Mouse (Mus musculus) adrenal gland, adult 18-20 months (tissue): ENCODE measurements at regions not wholly inside any gene's neighbourhood (a gene's known extent, or its start where the extent isn't known, plus 50 kb on each side); places are given as distances from the start of the nearest gene placed in this dataset.
"Not testable (repeated sequence)": the region's sequence is repeated elsewhere in the genome, so short reads cannot be mapped to it uniquely, and the experiment has no call there.

Experiments used
- DNase-seq, 2 experiments: peaks; one replicate each; pipeline ENCODE4 v3.0.0; 2021 to 2022; ENCODE audit warnings: low spot score in 2 of 2

- DNase-seq: no peak
Measured at GRCm38 (mm10) chr3:81736838-81737237, 195.6 kb upstream of the Ctso start.

DNA sequence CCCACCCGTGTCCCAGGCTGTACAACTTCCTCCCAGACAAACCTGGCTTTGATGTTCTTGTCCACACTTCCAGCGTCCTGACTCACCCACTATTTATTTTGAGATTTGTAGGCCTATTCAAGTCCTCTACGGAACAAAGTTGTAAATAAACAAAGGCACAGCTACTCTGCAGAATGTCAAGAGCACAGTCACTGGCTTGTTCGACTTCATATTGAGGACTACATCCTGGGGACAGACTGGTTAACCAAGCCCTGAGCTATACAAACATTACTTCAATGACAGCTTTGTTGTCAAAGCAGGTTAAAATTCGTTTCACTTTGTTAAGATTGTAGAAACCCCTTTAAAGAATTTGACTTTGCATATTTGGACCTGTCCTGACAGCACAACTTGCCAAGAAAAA, 190.3 kb upstream of the Ctso start:
- no peak for DNase-seq

GRCm38 (mm10) chr3:81750164-81750563, 182.2 kb upstream of the Ctso start:
- no peak for DNase-seq

DNA sequence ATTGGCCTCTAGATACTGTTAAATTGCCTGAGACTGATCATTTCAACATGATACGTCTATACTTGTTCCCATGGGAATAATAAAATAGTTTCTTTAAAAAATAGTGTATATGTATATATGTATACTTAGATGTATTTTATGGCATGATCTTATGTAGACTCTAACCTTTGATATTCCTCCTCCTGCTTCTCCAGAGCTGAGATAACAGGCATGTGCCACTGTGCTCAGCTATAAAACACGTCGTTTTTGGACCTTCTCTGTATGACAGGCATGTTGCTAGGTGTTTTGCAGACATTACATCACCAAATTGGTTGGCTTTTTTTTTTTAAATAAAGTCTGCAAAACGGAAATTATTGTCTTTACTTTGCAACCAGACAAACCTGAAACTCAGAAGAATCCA, 179.4 kb upstream of the Ctso start:
- DNase-seq: no peak

GRCm38 (mm10) chr3:81760383-81760782, 172.0 kb upstream of the Ctso start:
- DNase-seq: no peak

DNA sequence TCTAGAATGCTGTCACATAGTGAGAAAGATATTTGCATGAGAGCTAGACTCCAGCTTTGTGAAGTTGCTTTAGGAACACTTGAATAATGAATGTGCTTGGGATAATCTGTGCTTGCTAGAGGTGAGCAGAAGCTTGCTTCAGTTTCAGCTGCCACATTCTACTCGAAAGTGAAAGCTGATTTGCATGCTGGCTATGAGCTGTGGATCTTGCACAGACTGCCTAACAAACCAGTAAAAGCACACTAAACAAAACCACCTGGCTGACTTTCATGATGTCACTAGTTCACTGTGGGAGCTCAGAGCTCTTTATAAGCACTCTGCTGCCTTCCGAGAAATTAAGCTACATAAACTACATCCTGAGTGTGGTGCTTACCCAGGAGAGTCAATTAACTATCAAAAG, 171.5 kb upstream of the Ctso start:
- no peak for DNase-seq

DNA sequence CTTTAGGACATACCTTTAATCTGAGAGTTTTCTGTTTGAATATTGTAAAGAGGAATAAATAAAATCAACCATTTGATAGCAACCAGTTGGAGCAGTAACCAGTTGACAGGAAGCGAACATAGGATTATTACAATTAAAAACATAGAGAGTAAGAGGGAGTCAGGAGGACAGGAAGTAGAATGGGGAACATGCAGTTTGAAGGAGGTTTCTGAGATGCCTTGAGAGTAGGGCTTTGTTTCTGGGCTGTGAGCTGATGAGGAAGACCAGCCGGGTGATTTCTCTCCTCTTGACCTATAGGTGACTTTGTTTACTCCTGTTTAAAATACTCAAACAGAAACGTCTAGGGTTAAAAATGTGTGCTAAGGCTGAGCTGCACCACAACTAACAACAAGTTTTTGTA, 160.6 kb upstream of the Ctso start:
- DNase-seq: no peak

- DNase-seq: no peak
Measured at GRCm38 (mm10) chr3:81773012-81773411, 159.4 kb upstream of the Ctso start.

DNA sequence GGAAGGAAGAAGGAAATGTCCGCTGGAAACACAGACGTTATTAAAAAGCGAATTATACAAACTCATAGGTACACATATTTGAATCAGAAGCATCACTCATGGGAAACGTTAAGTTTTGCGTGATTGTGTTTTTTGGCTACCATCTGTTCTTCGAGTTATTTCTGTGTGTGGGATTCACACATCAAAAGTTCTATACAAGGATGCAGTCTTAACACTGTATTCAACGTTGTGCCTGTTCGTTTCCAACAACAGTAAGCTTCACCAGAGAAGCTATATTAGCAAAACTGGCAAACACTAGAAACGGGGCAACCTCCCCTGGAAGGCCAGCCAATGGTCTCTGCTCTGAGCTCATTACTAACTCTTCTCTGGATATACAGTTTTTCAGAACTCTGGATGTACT, 150.3 kb upstream of the Ctso start:
- DNase-seq: no peak

DNA sequence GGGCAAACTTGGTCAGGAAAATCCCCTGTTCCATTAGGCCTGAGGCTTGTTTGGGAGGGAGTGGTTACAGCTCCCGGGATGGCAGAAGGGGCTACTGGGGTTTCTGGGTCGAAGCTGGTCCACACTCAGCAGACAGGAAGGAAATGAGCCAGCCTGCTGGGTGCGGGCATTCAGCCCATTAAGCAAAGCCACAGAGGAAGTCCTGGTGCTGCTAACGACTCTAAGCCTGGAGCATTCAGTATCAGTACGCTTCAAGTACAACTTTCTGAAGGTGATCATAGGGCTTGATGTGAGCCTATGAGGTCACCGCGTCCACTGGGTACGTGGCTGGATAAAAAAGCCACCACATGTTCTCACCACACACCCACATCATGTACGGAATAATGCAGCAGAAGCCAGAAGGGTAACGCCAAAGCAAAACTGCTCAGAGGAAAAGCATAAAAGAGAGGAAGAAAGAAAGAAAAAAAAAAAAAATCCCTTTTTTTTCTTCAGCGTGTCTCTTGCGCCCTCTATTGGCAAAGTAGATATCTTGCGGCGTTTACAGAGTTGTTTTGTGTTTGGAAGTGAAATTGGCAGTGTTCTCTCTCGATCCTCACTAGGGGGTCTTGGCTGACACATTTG, 149.4 kb upstream of the Ctso start:
- peak in 1 of 2 experiments; percentile 1 for DNase-seq

GRCm38 (mm10) chr3:81788915-81789314, 143.5 kb upstream of the Ctso start:
- no peak for DNase-seq

- no peak for DNase-seq
Measured at GRCm38 (mm10) chr3:81789664-81790063, 142.7 kb upstream of the Ctso start.

DNA sequence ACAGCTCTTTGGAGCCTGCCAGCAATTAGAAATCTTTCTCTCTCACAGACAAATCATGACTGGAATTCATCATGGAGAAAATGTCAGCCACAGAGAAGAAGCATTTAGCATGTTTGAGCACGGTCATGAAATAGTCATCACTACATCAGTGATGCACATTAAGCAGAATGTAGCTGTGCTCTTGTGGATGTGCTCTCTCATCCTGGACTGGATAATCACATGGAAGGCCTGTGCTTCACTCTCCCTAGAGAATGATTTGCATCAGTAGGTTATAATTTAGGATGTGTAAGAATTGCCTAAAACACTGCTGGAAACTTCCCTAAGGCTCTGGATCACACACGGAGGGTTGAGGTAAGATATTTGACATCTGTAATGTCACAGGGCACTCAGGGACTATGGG, 130.3 kb upstream of the Ctso start:
- no peak for DNase-seq

DNA sequence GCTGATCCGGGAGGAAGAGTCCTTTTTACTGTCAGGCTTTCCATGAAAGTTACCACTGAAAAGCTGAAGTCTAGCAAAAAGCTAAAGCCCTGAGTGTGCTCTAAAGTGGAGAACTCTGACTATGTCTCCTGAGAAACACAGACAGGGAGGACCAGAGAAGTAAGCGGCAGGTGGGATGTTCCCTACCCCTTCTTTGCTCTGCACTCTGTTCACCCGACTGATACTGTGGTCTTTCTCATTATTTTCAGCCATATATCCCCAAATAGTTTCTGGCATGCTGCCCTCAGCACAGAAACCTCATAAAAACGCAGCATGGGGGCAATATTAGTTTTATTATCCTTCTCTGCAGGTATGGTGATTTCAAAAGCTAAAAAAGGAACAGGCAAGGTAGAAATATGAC, 126.7 kb upstream of the Ctso start:
- DNase-seq: no peak

DNA sequence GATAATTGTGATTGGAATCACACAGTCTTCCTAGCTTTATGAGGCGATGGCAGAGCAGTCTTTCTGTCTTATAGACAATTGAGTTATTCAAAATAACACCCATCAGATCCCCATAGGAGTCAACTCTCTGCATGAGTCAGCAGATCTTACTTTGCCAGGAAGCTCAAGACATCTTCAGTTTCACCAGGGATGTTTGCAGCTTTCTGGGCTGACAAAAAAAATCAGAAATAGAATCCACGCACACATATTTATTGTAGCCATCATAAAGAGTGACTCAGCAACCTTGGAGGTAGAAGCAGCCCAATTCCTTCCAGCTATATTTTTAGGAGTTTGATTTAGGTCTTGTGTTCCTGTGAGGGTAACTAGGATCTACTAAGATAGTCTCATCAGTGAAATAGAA, 122.8 kb upstream of the Ctso start:
- no peak for DNase-seq

DNA sequence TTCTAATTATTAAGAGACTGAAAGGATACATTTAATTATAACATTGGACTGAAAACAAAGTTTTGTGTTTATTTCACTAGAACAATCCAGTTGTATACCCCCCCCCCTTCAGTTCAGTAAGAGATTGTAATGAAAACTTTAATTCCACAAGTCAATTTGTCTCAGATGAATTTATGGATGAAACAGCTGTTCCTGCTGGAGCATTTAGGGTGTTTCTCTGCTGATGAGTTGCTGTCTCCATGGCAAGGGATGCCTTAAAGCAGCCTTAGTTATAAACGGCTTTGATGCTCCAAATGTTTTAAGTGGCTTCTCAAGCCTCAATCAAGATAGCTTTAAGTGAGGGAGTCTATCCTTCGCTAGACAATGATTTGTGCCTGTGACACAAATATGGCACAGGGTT, 112.1 kb upstream of the Ctso start:
- no peak for DNase-seq

- no peak for DNase-seq
Measured at GRCm38 (mm10) chr3:81829525-81829924, 102.9 kb upstream of the Ctso start.

DNA sequence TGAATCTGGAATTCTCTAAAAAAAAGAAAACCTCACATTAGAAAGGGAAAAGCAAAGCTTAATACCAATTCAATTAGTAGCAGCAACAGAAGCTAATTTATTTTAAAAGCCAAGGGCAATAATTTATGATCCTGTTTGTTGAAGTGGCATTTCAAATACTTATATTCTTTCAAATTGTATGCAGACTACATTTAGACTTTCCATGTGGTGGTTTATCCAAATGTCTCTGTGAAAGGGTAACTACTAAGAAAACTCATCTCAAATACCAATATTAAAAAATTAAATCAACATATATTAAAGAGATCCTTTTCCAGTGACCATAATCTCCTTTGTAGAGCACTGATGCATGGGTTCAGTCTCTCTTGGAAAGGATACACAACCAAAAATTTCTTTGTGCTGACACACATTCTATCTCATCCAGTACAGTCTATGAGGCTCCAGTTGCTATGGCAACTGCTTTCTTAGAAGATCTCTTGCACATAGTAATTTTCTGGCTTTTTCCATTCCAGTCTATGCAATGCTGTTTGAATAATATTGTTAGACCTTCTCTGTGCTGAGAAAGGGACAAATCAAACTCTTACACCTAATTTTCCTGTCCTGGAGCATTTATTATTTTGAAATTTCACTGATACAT, 102.3 kb upstream of the Ctso start:
- DNase-seq: no peak

DNA sequence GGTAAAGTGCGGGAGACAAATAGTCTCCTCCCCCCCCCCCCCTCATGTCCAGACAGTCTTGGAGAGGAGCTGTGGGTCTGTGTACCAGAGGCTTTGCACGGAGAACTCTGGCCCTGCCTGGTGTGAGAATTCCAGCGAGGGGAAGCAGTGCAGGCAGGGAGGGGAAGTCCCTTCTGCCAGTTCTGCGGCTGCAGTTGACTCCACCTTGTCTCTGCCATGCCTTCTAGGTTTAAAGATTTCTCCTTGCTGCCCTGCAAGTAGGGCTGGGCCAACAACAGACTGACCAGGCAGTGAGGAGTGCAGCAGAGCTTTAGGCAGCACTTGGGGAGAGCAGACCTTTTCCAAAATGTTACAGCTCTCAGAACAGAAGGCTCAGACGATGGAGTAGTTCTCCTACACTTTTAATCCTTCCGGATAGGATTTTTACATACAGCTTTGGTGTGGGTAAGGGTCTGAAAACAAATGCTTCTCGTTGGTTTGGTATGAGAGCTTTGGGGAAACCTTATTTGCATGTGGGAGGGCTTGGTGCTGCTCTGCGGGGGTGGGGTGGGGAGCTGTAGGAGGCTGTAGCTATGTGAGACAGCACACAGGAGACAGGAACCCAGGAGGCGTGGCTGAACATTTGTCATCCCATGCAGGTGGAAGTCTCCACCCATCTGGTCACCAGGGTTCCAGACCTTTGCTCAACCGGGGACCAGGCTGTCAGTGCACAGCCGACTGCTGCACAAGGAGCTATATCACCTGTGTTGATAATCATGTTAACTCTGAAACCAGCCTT, 96.8 kb upstream of the Ctso start:
- no peak for DNase-seq

DNA sequence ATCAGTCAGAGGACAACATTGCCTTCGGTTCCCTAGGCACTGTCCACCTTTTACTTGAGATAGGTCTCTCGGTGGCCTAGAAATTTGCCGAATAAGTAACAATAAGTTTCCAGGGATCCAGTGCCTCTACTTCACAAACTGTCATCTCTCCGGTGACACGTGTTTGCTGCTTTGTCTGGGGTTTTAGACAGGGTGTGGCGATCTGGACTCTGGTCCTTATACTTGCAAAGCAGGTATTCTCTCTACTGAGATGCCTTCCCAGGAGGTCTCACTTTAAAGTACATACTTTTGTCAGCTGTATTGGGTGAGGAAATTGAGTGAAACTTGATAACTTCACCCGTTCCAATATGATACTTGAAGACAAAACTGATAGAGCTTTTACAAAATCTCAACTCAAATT, 95.9 kb upstream of the Ctso start:
- DNase-seq: no peak

- not testable (repeated sequence) for DNase-seq
Measured at GRCm38 (mm10) chr3:81838121-81838520, 94.3 kb upstream of the Ctso start.

DNA sequence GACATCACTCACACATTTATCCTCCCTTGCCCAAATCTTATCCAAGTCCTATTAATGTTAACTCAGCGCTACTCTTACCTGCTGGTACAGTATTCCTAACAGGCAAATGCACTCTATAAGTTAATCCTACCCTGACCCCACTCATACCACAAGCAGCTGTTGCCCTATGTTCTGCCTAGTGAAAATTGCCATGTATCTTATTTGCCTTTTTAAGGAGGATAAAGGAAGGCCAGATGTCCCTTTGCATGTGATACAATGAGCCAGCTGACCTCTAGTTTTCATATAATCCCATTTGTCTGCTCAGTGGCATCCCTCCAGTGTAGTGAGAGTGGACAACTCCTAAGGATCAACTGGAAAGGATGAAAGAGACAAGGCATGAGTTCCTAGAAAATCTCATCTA, 67.9 kb upstream of the Ctso start:
- DNase-seq: no peak
